Mouse (Mus musculus) urinary bladder, postnatal 4 days (tissue): ENCODE measurements at regions not wholly inside any gene's neighbourhood (a gene's known extent, or its start where the extent isn't known, plus 50 kb on each side); places are given as distances from the start of the nearest gene placed in this dataset.
"Not testable (repeated sequence)": the region's sequence is repeated elsewhere in the genome, so short reads cannot be mapped to it uniquely, and the experiment has no call there.

ENCODE experiments used
- DNase-seq, 2 experiments: peaks; one replicate each; pipeline ENCODE4 v3.0.0; 2021 to 2022; ENCODE audit warnings: low spot score in 2 of 2

- no peak for DNase-seq
Measured at GRCm38 (mm10) chr5:100309807-100310165, 106.2 kb downstream of the Sec31a start.

GRCm38 (mm10) chr5:100309071-100309806 is 106.8 kb downstream of the Sec31a start:
- no peak for DNase-seq

GRCm38 (mm10) chr5:100304403-100304802 is 111.6 kb downstream of the Sec31a start:
- no peak for DNase-seq

GRCm38 (mm10) chr5:100302068-100302775 is 113.8 kb downstream of the Sec31a start:
- no peak for DNase-seq

GRCm38 (mm10) chr5:100299141-100299540 is 116.9 kb downstream of the Sec31a start:
- DNase-seq = no peak

- no peak for DNase-seq
Measured at GRCm38 (mm10) chr5:100294189-100294588, 121.8 kb downstream of the Sec31a start.

- DNase-seq = no peak
Measured at GRCm38 (mm10) chr5:100280215-100280614, 120.6 kb upstream of the Tmem150c start.

- DNase-seq = no peak
Measured at GRCm38 (mm10) chr5:100279474-100279873, 119.9 kb upstream of the Tmem150c start.

GRCm38 (mm10) chr5:100274674-100275073 is 115.1 kb upstream of the Tmem150c start:
- DNase-seq = no peak

GRCm38 (mm10) chr5:100271975-100272374 is 112.4 kb upstream of the Tmem150c start:
- not testable (repeated sequence) for DNase-seq

- DNase-seq = no peak
Measured at GRCm38 (mm10) chr5:100270841-100271686, 111.5 kb upstream of the Tmem150c start.

- no peak for DNase-seq
Measured at GRCm38 (mm10) chr5:100268111-100268878, 108.7 kb upstream of the Tmem150c start.

GRCm38 (mm10) chr5:100266671-100267510 is 107.3 kb upstream of the Tmem150c start:
- DNase-seq = no peak

GRCm38 (mm10) chr5:100259803-100260693 is 100.4 kb upstream of the Tmem150c start:
- no peak for DNase-seq

GRCm38 (mm10) chr5:100258952-100259710 is 99.5 kb upstream of the Tmem150c start:
- DNase-seq = peak in 1 of 2 experiments; percentile 54

GRCm38 (mm10) chr5:100255276-100255675 is 95.7 kb upstream of the Tmem150c start:
- DNase-seq = no peak

- no peak for DNase-seq
Measured at GRCm38 (mm10) chr5:100252036-100252435, 92.4 kb upstream of the Tmem150c start.

- no peak for DNase-seq
Measured at GRCm38 (mm10) chr5:100249757-100250156, 90.1 kb upstream of the Tmem150c start.

GRCm38 (mm10) chr5:100248611-100249010 is 89.0 kb upstream of the Tmem150c start:
- no peak for DNase-seq
